Mouse (Mus musculus) layer of hippocampus, adult 2 months (tissue): ENCODE data around the gene Traf3. TPM values are rescaled to one million over a fixed set of nuclear protein-coding genes. Genes with fewer than 3 reads are reported as not detected.

Source experiments
- DNase-seq, 2 experiments: peaks; one replicate each; pipeline ENCODE4 v3.0.0; 2022; ENCODE audit warnings: low spot score in 2 of 2
- H3K27ac ChIP-seq: fragments of 200-600 bp; 2 replicates; pipeline ENCODE4 v1.8.1; 2022
- H3K4me3 ChIP-seq: fragments of 200-600 bp; 2 replicates; pipeline ENCODE4 v1.8.1; 2022; ENCODE audit warnings: mild to moderate bottlenecking
- CTCF ChIP-seq: fragments of 200-600 bp; conservative IDR thresholded peaks from 2 replicates; pipeline ENCODE4 v1.8.1; 2022; ENCODE audit warnings: antibody characterized with exemption, mild to moderate bottlenecking, moderate library complexity
- total RNA-seq, 2 experiments: library from RNA; stranded (reverse); gene quantifications; 2 replicates each; pipeline ENCODE4 v1.2.3; 2021

Gene Traf3
- total RNA-seq, 2 experiments from 2014 or later: 58.2 to 64.1 TPM

DNA sequence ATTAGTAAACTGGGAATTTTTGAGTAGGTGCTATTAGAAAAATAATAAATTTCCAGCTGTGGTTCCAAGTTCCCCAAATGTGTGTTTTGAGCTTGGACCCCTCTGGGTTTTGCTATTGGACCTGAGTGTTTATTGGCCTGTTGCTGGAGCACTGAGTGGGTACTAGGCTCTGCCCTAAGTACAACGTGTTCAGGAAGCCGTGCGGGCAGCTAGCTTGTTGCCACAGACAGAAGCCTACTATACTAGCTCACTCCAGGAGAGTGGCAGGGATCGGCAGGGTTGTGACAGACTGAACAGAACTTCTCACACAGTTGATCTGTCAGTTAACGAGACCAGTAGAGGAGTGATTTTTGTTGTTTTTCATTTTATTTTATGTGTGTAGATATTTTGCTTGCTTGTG lies 24.2 kb downstream of the Traf3 start:
- DNase-seq: no peak
- TF ChIP-seq CTCF: no peak
- no peak overlapping the region for H3K4me3 ChIP-seq
- H3K27ac ChIP-seq: no peak overlapping the region

DNA sequence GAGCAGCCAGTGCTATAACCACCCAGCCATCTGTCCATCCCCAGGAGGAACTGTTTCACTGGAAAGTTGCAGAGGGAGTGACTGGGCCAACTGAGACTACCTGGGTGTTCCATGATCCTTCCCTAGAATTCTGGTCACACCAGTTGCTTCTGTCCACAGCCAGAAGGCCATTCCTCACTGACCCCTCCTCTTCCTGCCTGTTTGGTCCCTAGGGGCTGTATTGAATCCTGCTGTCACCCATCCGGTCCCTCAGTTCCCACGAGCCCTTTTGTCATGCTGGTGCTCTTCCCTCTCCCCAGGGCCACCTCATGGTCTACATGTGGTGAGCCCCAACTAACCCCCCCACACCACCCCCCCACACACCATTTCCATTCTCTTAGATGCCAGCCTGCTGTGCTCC lies 24.7 kb downstream of the Traf3 start:
- Histone ChIP-seq H3K4me3 (no peak overlapping the region), H3K27ac (no peak overlapping the region)
- DNase-seq: no peak
- TF ChIP-seq CTCF: no peak

DNA sequence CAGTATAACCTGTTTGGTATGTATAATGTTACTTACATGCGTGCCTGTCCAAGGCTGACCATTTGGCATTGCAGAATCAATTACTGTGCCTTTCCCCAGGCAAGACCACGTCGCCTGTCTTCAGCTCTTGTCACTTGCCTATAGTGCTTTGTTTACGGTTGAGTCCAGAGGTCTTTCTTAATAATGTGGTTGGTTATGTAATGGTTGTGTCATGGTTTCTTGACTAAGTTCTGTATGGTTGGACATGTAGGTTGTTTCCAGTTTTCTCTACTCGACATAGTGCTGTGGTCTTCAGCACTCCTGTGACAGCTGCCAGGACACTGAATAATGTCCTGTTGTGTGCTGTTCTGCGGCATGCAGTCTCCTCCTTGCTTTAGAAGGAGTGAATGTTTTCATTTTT lies 26.6 kb downstream of the Traf3 start:
- no peak for DNase-seq
- no peak for TF ChIP-seq CTCF
- Histone ChIP-seq H3K27ac (peak overlapping the region; percentile 55), H3K4me3 (no peak overlapping the region)

DNA sequence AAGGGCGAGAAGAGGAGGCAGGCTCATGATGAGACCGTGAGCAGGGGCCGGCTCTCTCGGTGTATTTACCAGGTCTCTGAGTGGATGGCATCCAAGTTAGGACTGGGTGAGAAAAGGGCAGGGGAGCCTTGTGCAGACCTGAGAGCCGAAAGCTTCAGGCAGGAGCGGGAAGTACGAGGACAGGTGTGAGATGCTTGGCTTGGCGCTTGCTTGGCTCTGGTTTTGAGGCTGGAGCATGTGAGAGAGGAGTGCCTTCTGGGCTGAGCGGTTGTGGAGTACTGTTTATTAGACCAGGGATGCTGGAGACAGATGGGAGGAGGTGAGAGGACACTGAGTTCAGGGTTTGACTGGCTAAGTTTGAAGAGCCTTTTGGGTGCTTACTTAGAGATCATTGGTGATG lies 27.2 kb downstream of the Traf3 start:
- no peak for DNase-seq
- H3K27ac ChIP-seq: peak overlapping the region; percentile 55
- H3K4me3 ChIP-seq: no peak overlapping the region
- TF ChIP-seq CTCF: no peak

DNA sequence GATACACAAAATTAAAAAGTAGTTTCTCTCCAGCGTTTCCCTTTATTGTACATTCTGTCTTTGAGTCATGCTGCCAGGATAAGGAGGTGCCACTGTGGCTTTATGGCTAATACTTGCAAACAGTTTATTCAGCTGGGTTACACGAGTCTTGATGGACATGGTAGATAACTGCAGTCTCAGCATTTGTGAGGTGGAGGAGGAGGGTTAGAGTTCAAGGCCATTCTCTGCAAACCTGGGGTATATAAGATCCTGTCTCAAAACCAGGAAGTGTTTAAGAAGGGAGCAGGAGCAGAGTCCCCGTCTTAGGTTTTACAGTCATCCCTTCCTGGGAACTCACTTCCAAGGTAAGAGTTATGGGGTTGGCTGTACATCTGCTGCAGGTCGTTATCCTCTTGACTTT lies 30.4 kb downstream of the Traf3 start:
- no peak for DNase-seq

DNA sequence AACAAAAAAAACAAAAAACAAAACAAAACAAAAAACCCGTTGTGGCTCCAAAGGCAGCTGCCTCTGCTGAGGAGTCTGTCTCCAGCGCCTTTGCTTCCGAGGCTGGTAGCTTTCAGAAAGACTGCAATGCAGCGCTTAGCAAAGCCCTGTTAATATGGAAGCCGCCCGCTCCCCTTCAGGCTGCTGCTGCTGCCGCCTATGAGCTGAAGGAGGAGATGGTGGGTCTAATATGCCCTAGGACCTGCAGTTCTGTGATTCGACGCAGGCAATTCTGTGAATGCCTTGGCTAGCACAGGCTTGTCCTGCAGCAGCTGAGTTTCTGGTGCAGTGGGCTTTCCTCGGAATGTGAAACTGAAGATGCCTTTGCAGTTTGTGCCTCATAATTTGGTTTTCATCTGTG lies 36.9 kb downstream of the Traf3 start:
- TF ChIP-seq CTCF: peak; percentile 47
- H3K27ac ChIP-seq: peak overlapping the region; percentile 81
- DNase-seq: peak in 1 of 2 experiments; percentile 19
- peak overlapping the region; percentile 0; the same call in 1 of the 2 replicates for H3K4me3 ChIP-seq

More for the DNA sequence above, 30.4 kb downstream of the Traf3 start:
- Histone ChIP-seq H3K27ac (no peak overlapping the region), H3K4me3 (no peak overlapping the region)
- TF ChIP-seq CTCF: no peak

DNA sequence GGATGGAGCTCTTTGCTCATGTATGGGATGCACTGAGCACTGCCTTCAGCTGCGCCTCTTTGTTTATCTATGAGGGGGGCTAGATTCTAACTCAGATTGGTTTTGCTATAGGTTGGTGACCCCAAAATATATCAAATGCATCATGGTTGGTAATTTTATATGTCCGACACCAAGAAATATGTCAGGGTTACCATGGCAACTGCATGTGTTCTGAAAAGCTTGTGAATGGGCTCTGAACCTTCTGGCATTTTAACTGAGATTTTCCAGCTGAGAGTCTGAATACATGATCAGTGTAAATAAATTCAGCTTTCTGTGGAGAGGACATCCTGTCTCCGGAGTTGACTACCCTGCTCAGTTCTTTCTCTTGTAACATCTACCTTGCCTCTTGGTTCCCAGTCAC lies 37.8 kb downstream of the Traf3 start:
- no peak for TF ChIP-seq CTCF
- DNase-seq: peak in 1 of 2 experiments; percentile 44
- Histone ChIP-seq H3K27ac (peak overlapping the region; percentile 81), H3K4me3 (peak overlapping the region; percentile 0; the same call in 1 of the 2 replicates)

DNA sequence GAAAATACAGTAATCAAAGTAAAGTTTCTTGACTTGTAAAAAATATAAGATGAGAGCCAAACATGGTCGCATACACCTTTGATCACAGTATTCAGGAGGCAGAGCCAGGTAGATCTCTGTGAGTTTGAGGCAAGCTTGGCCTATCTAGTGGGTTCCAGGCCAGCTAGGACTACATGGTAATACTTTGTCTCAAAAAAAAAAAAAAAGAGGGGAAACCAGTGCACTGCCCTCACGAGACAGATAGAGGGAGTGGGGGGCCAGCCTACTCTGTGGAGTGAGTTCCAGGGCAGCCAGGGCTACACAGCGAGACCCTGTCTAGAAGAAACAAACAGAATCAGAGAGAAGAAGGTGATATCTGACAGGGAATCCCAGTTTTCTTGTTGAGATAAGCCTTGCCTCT lies 41.5 kb downstream of the Traf3 start:
- H3K27ac ChIP-seq: no peak overlapping the region
- no peak overlapping the region for H3K4me3 ChIP-seq
- no peak for DNase-seq
- peak; percentile 13; the same call in 1 of the 2 replicates for TF ChIP-seq CTCF

DNA sequence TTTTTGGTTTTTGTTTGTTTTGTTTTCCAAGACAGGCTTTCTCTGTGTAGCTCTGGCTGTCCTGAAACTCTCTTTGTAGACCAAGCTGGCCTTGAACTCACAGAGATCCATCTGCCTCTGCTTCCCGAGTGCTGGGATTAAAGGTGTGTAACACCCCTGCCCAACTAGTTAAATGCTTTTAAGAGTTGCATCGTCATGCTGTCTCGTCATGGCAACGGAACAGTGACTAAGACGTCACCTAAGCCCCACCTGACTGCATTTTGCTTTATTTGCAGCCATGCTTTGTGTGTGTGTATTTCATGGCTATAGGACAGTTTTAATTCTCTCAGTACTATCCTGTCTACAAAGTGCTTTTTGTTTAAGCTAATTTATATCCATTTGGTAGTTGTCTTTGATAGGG lies 45.6 kb downstream of the Traf3 start:
- Histone ChIP-seq H3K27ac (no peak overlapping the region), H3K4me3 (no peak overlapping the region)
- no peak for TF ChIP-seq CTCF
- DNase-seq: no peak

DNA sequence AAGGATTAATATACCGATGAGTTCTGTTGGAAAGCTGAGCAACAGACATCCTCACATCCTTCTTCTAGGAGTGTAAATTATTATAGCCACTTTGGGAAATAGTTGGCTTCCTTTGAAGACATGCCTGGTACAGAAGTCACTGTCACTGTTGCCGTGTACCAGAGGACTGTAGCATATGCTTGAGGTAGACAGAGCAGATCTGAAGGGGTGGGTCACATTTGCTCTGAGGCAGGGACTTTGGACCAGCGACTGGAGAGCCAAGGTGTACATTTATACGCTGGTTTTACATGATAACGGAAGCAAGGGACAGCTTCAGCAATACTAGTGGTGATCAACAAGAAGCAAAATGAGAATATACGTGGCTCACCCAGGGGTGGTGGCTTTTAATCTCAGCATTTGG lies 52.7 kb downstream of the Traf3 start:
- DNase-seq: no peak
- Histone ChIP-seq H3K27ac (no peak overlapping the region), H3K4me3 (no peak overlapping the region)
- TF ChIP-seq CTCF: no peak

DNA sequence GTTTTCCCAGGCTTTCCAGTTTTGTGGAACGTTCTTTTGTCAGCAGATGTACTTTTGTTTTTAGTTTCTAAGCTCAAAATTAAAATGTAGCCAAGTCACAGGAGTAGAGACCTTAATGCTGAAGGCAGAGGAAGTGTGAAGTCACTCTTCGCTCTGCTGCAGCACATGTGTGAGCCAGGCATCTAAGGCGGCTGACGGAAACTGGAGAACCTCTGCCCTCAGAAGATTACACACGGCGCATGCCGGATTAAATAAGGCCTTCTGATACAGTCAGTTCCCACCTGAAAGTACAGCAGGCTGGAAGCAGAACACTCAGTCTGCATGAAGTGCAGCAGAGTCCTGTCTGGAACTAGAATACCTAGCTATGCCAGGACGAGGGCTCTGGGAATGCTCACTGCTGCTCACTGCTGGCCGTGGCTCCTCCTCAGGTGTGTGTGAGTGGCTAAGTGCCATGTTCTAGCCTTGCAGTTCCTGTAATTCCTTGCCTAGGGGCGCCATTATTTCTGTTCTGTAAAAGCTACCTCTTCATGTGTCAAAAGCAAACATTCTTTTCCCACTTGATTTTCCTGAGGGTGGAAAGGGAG lies 59.1 kb downstream of the Traf3 start:
- TF ChIP-seq CTCF: no peak
- H3K27ac ChIP-seq: peak overlapping the region; percentile 71
- no peak overlapping the region for H3K4me3 ChIP-seq
- DNase-seq: no peak

DNA sequence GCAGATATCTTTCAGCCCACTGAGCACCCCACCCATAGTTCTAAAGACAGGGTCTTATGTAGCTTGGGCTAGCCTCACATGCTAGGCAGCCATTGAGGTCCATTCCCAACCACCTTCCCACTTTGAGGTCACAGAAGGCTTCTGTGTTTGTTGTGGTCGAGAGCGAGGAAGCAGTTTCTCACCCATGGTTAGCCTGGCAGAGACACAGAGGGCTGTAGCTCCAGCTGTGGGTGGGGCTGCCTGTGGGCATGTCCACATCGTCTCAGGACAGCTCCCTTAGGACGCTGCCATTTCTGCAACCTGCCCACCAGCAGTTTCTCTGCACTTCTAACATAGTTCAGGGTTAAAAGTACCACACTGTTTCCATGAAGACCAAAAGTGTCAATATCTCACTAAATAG lies 61.2 kb downstream of the Traf3 start:
- no peak for TF ChIP-seq CTCF
- Histone ChIP-seq H3K27ac (no peak overlapping the region), H3K4me3 (no peak overlapping the region)
- DNase-seq: no peak

DNA sequence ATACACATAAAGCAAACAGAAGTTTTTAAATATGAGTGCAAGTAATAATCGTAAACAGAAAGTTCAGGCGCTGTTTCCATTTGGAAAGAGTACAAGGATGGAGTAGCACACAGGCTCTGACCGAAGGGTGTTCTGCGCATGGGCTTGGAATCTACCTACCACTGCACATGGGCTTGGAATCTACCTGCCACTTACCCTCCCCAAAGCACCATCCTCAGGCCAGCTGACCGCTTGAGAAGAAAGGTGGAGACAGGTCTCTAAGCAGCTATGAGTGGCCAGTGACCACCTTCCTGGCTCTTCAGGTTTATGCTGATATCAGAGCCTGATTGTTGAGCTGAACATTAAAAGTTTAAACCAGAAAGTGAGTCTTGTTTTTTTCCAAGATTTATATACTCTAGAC lies 62.3 kb downstream of the Traf3 start:
- no peak for TF ChIP-seq CTCF
- H3K27ac ChIP-seq: no peak overlapping the region
- H3K4me3 ChIP-seq: no peak overlapping the region
- no peak for DNase-seq

DNA sequence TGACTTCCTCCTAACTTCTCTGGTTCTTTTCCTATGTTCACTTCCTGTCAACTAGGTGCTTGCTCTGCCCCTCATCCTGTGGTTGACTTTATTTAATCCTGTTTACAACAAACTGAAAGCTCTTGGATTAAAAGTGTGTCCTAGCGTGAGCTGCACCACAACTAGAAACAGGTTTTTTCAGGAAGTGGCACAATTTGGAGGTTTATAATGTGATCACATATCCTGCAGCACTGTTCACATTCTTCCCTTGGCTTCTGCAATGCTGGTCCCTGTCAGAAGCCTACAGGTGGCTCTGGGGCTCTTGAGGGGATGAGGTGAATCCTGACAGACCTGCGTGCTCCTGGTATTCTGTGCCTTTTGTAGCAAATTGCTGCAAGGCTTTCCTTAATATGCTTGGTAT lies 64.6 kb downstream of the Traf3 start:
- H3K27ac ChIP-seq: 0 out of 2 replicates have a peak overlapping the region, but pooled peaks have one; percentile 83
- no peak for TF ChIP-seq CTCF
- no peak for DNase-seq
- no peak overlapping the region for H3K4me3 ChIP-seq
